Mouse (Mus musculus) limb, embryonic 12.5 days (tissue): ENCODE data around the gene Nolc1. TPM values are rescaled to one million over a fixed set of nuclear protein-coding genes. Genes with fewer than 3 reads are reported as not detected.

ENCODE experiments used
- ATAC-seq: fragments of 200-750 bp; cut with Nextera tagmentation; 2 replicates; pipeline ENCODE4 v1.8.0; 2017; ENCODE audit warnings: low read depth, moderate TSS enrichment; ENCODE audit not compliant: insufficient number of reproducible peaks, insufficient read depth, low FRiP score, low TSS enrichment
- H3K27ac ChIP-seq: fragments of 300-500 bp; sonication (generic); 2 replicates; pipeline ENCODE4 v1.5.1; 2016; ENCODE audit warnings: mild to moderate bottlenecking, moderate library complexity
- H3K27me3 ChIP-seq: fragments of 300-500 bp; sonication (generic); 2 replicates; pipeline ENCODE4 v1.6.1; 2016; ENCODE audit warnings: mild to moderate bottlenecking, moderate library complexity
- H3K36me3 ChIP-seq: fragments of 300-500 bp; sonication (generic); 2 replicates; pipeline ENCODE4 v1.6.1; 2016; ENCODE audit warnings: mild to moderate bottlenecking, moderate library complexity
- H3K4me1 ChIP-seq: fragments of 300-500 bp; sonication (generic); replicated peaks from 2 replicates; pipeline ENCODE4 v1.6.1; 2016
- H3K4me2 ChIP-seq: fragments of 300-500 bp; sonication (generic); 2 replicates; pipeline ENCODE4 v1.6.1; 2016; ENCODE audit warnings: mild to moderate bottlenecking, moderate library complexity
- H3K4me3 ChIP-seq: fragments of 300-500 bp; sonication (generic); replicated peaks from 2 replicates; pipeline ENCODE4 v1.5.1; 2016; ENCODE audit warnings: mild to moderate bottlenecking
- H3K9ac ChIP-seq: fragments of 300-500 bp; sonication (generic); replicated peaks from 2 replicates; pipeline ENCODE4 v1.6.1; 2016; ENCODE audit warnings: mild to moderate bottlenecking, moderate library complexity
- H3K9me3 ChIP-seq: fragments of 300-500 bp; sonication (generic); 2 replicates; pipeline ENCODE4 v1.6.1; 2016; ENCODE audit warnings: mild to moderate bottlenecking, moderate library complexity
- WGBS: fragments of 180-500 bp; shearing (Covaris S2); methylation state at CpG from one replicate; pipeline ENCODE4 v1.1.7; 2016; 5-methylcytosine and 5-hydroxymethylcytosine counted together
- polyA plus RNA-seq: library from polyadenylated mRNA; unstranded; fragments of >200 nt; fragmentation: Nextera tagmentation; extraction: Ambion mirVana; gene quantifications from 2 replicates; pipeline ENCODE4 v1.2.1, GENCODE M21; 2016

Gene Nolc1
- polyA plus RNA-seq, 1 experiment from 2014 or later: 107 TPM

DNA sequence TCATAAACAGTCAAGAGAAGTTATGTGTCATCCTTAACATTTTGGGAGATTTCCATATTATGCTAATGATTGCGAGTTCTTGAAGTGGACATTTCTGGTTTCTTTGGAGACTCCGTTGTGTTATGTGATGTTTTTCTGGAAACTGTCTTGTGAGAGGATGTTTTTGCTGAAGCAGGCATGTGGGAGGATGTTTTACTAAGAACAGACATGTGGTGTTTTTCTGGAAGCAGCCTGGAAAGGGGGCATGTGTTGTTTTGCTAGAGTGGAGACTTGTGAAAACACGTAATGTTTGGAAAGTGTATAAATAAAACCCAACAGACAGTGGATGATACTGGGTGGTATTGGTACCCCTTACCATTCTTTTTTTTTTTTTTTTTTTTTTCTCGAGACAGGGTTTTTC, 19.6 kb downstream of the Nolc1 start:
- Histone ChIP-seq H3K27me3 (no peaks in the 10 kb centered on the region), H3K4me3 (no peak overlapping the region), H3K27ac (no peak overlapping the region), H3K9ac (no peak overlapping the region), H3K36me3 (no peaks in the 10 kb centered on the region), H3K9me3 (peaks cover 3% of the 10 kb centered on the region; the same call in 1 of the 2 replicates), H3K4me2 (no peak overlapping the region), H3K4me1 (no peaks in the 10 kb centered on the region)
- ATAC-seq: no peak
- WGBS: 86% methylated on average over 4 of the region's 4 CpGs

DNA sequence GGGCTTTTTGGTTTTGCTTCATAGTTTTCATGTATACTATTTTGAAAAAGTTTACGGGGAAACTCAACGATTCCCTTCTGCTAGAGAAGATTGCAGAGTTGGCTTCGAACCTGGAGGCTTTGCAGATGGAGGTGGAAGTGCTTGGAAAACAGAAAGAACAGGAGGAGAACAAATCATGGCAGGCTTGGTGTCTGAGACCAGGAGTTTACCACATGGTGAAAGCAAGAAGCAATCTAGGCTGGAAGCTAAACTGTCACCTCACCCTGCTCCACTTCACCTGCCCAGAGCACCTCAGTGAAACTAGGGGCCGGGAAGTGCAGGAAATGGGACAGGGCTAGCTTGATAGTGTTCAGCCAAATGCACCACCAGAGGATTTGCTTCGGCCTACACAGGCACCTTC, 20.7 kb downstream of the Nolc1 start:
- Histone ChIP-seq H3K9me3 (peaks cover 3% of the 10 kb centered on the region; the same call in 1 of the 2 replicates), H3K4me1 (no peaks in the 10 kb centered on the region), H3K4me2 (no peak overlapping the region), H3K9ac (no peak overlapping the region), H3K27ac (no peak overlapping the region), H3K27me3 (no peaks in the 10 kb centered on the region), H3K36me3 (no peaks in the 10 kb centered on the region), H3K4me3 (no peak overlapping the region)
- 80% methylated on average over 5 of the region's 5 CpGs for WGBS
- ATAC-seq: no peak

DNA sequence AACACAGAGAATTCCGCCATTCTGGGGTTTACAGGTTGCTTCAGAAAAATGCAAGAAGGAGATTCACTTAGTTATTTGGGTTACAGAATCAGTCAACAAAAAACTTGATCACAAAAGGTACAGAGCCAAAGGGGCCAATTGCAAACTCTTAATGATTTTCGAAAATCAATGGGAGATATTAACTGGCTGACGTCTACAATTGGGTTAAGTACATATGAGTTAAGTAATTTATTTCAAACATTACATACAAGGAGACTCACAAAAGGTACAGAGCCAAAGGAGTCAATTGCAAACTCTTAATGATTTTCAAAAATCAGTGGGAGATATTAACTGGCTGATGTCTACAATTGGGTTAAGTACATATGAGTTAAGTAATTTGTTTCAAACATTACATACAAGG, 23.9 kb downstream of the Nolc1 start:
- no peak overlapping the region for H3K4me3 ChIP-seq
- 87% methylated on average over 3 of the region's 3 CpGs for WGBS

DNA sequence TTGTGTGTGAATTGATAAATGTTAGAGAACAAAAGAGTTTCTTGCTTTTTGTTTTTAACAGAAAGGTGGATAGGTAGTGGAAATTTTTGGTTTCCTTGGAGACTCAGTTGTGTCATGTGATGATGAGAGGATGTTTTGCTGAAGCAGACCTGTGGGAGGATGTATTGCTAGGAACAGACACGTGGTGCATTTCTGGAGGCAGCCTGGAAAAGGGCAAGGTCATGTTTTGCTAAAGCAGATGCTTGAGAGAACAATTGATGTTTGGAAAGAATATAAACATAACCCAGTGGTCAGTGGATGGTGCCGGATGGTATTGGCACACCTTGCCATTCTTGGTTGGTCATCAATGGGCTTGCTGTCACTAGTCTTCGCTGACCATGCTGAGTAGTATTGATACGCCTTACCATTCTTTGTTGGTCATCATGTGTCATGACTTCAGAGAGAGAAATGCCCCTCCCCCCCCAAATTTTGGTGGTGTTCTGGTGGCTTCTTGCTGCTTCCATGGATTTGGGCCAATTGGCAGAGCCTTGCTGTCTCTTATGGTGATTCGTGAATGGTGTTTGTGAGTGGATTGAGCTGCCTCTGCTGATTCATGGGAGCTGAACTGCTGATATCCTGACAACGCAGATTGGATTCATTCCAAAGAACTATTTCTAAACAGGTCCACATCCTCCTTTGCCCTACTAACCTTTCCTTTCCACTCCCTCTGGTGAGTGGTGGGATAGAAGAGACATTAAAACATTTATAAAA, 27.9 kb downstream of the Nolc1 start:
- Histone ChIP-seq H3K4me2 (no peak overlapping the region), H3K27me3 (peaks cover 3% of the 10 kb centered on the region; the same call in 1 of the 2 replicates), H3K9me3 (no peaks in the 10 kb centered on the region), H3K9ac (no peak overlapping the region), H3K4me1 (no peaks in the 10 kb centered on the region), H3K4me3 (no peak overlapping the region), H3K27ac (no peak overlapping the region), H3K36me3 (no peaks in the 10 kb centered on the region)
- 88% methylated on average over 6 of the region's 6 CpGs for WGBS
- no peak for ATAC-seq

More for the DNA sequence above, 23.9 kb downstream of the Nolc1 start:
- no peaks in the 10 kb centered on the region for H3K36me3 ChIP-seq
- H3K9me3 ChIP-seq: no peaks in the 10 kb centered on the region
- no peak for ATAC-seq
- H3K27ac ChIP-seq: no peak overlapping the region
- H3K4me2 ChIP-seq: no peak overlapping the region
- H3K27me3 ChIP-seq: no peaks in the 10 kb centered on the region
- H3K9ac ChIP-seq: no peak overlapping the region
- H3K4me1 ChIP-seq: no peaks in the 10 kb centered on the region

DNA sequence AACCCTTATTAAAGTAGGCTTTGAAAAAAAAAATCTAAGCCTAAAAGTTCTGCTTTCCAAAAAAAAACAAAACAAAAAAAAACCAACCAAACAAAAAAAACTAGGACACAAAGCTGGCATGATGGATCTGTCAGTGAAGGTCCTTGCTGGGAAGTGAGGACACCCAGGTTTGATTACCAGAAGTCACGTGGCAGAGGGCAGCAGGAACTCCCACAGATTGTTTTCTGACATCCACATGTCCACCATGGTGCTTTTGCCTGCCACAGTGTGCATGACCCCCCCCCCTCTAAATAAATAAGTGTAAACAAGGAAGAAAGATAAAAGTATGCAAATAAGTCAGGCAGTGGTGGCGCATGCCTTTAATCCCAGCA, 28.5 kb downstream of the Nolc1 start:
- H3K9me3 ChIP-seq: no peaks in the 10 kb centered on the region
- no peak overlapping the region for H3K4me2 ChIP-seq
- H3K36me3 ChIP-seq: no peaks in the 10 kb centered on the region
- no peak overlapping the region for H3K27ac ChIP-seq
- H3K4me1 ChIP-seq: no peaks in the 10 kb centered on the region
- 76% methylated on average over 2 of the region's 2 CpGs for WGBS
- H3K9ac ChIP-seq: no peak overlapping the region
- ATAC-seq: no peak
- H3K4me3 ChIP-seq: no peak overlapping the region
- peaks cover 5% of the 10 kb centered on the region; the same call in 1 of the 2 replicates for H3K27me3 ChIP-seq

DNA sequence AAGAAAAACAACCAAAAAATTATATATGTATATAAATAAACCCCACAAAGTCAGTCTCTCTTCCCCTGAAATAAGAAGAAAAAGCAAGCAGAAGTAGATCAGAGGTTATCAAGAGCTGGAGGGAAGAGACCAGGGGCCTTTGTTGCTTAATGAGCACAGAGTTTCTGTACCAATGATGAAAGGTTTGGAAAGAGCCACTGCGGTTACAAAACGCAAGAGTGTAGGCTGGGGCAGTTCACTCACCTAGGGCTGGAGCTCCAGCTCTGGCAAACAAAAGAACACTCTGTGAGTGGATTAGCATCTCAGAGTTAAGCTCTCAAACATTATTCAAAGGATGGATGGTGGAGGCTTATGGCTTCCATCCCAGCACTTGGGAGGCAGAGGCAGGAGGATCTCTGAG, 34.6 kb downstream of the Nolc1 start:
- no peak overlapping the region for H3K9ac ChIP-seq
- ATAC-seq: no peak
- no peak overlapping the region for H3K4me3 ChIP-seq
- no peak overlapping the region for H3K4me2 ChIP-seq
- no peaks in the 10 kb centered on the region for H3K9me3 ChIP-seq
- H3K27me3 ChIP-seq: peaks cover 5% of the 10 kb centered on the region; the same call in 1 of the 2 replicates
- no peaks in the 10 kb centered on the region for H3K36me3 ChIP-seq
- WGBS: 85% methylated on average over 2 of the region's 2 CpGs
- H3K4me1 ChIP-seq: no peaks in the 10 kb centered on the region
- no peak overlapping the region for H3K27ac ChIP-seq

DNA sequence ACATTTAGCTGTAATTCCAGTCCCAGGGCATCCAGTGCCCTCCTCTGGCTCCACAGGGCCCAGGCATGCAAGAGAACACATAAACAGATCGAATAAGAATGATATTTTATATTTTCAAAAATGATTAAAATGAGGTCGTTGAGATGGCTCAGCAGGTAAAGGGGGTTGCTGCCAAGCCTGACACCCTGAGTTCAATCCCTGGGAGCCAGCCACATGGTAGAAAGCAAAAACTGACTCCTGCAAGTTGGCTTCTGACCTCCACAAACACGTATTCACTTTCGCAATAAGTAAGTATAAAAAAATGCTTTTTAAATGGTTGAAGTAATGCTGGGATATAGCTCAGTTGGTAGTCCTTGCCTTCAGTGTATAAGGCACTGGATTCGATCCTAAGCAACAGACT, 35.1 kb downstream of the Nolc1 start:
- H3K27me3 ChIP-seq: peaks cover 5% of the 10 kb centered on the region; the same call in 1 of the 2 replicates
- H3K9ac ChIP-seq: no peak overlapping the region
- H3K4me3 ChIP-seq: no peak overlapping the region
- H3K36me3 ChIP-seq: no peaks in the 10 kb centered on the region
- no peak overlapping the region for H3K4me2 ChIP-seq
- H3K27ac ChIP-seq: no peak overlapping the region
- ATAC-seq: no peak
- H3K9me3 ChIP-seq: no peaks in the 10 kb centered on the region
- WGBS: 84% methylated on average over 5 of the region's 5 CpGs
- no peaks in the 10 kb centered on the region for H3K4me1 ChIP-seq

DNA sequence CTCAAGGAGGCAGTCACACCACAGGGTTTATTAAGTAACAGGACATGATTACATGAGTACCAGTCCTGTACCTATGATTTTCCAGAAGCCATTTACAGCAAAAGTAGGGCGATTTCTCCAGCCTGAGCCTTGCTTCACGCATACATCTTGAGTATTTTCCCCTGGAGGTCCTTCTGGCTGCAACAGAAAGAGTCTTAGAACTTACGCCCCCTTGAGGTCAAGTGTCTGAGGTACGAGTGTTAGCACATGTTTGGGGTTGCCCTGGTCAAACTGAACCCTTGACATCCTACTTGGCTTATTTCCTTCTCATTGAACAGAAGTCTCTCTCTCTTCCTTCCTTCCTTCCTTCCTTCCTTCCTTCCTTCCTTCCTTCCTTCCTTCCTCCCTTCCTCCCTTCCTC, 39.0 kb downstream of the Nolc1 start:
- no peaks in the 10 kb centered on the region for H3K9me3 ChIP-seq
- no peak for ATAC-seq
- H3K27ac ChIP-seq: no peak overlapping the region
- no peaks in the 10 kb centered on the region for H3K36me3 ChIP-seq
- H3K9ac ChIP-seq: no peak overlapping the region
- no peak overlapping the region for H3K4me3 ChIP-seq
- peaks cover 5% of the 10 kb centered on the region; the same call in 1 of the 2 replicates for H3K27me3 ChIP-seq
- H3K4me1 ChIP-seq: no peaks in the 10 kb centered on the region
- H3K4me2 ChIP-seq: no peak overlapping the region
- 49% methylated on average over 4 of the region's 4 CpGs for WGBS

DNA sequence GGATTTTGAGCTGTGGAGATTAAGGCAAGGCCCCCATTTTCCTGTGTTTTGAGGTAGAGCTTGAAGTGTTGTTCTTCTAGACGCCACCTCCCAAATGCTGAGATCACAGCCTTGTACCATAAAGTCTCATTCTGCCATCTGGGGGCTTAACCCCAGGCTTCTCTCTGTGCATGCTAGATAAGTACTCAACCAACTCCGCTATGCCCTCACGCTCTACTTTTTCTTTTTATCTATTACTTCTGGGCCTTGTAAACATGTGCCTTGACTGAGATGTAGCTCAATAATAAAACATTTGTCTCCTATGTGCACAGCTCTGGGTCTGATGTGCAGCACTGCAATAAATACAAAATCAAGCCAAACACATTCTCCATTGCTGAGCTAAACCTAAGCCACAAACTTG, 43.8 kb downstream of the Nolc1 start:
- no peaks in the 10 kb centered on the region for H3K9me3 ChIP-seq
- 87% methylated on average over 3 of the region's 3 CpGs for WGBS
- ATAC-seq: no peak
- no peak overlapping the region for H3K9ac ChIP-seq
- no peak overlapping the region for H3K27ac ChIP-seq
- H3K27me3 ChIP-seq: peaks cover 5% of the 10 kb centered on the region; the same call in 1 of the 2 replicates
- H3K4me2 ChIP-seq: no peak overlapping the region
- H3K36me3 ChIP-seq: no peaks in the 10 kb centered on the region
- no peaks in the 10 kb centered on the region for H3K4me1 ChIP-seq
- H3K4me3 ChIP-seq: no peak overlapping the region

DNA sequence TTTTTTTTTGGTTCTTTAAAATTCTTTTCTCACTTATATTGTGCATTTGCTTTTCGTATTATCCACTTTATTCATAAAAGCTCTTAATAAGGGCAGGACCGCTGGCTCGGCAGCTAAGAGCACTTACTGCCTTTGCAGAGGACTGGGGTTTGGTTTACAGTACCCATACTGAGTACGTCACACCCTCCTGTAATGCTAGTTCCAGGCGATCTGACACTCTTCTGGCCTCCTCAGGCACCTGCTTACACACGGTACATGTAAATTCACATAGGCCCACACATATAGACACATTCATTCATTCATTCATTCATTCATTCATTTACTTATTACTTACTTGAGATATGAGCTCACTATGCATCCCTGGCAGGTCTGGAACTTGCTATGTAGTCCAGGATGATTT, 45.2 kb downstream of the Nolc1 start:
- H3K36me3 ChIP-seq: no peaks in the 10 kb centered on the region

DNA sequence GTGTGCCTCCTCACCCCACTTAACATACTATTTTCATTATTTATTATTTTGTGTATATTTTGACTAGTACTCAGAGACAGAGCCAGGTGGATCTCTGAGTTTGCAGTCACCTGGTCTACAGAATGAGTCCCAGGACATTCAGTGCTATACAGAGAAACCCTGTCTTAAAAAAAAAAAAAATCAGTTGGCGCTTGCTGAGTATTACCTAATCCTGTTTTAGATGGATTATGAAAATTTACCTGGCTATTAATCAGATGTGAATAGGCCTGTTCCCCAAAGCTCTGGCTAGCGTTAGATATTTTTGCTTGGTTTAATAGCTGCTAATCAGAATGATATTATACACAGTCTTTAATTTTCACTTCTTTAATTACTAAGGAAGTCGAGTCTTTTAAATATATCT, 48.2 kb downstream of the Nolc1 start:
- Histone ChIP-seq H3K4me1 (no peaks in the 10 kb centered on the region), H3K9ac (no peak overlapping the region), H3K4me2 (no peak overlapping the region), H3K36me3 (no peaks in the 10 kb centered on the region), H3K4me3 (no peak overlapping the region), H3K27me3 (peaks cover 15% of the 10 kb centered on the region), H3K27ac (no peak overlapping the region), H3K9me3 (no peaks in the 10 kb centered on the region)
- 77% methylated on average over 3 of the region's 3 CpGs for WGBS
- no peak for ATAC-seq

More for the DNA sequence above, 45.2 kb downstream of the Nolc1 start:
- H3K9me3 ChIP-seq: no peaks in the 10 kb centered on the region
- H3K4me1 ChIP-seq: no peaks in the 10 kb centered on the region
- peaks cover 5% of the 10 kb centered on the region; the same call in 1 of the 2 replicates for H3K27me3 ChIP-seq
- H3K4me3 ChIP-seq: no peak overlapping the region
- no peak overlapping the region for H3K27ac ChIP-seq
- no peak overlapping the region for H3K4me2 ChIP-seq
- H3K9ac ChIP-seq: no peak overlapping the region
- ATAC-seq: no peak
- WGBS: 72% methylated on average over 6 of the region's 6 CpGs

DNA sequence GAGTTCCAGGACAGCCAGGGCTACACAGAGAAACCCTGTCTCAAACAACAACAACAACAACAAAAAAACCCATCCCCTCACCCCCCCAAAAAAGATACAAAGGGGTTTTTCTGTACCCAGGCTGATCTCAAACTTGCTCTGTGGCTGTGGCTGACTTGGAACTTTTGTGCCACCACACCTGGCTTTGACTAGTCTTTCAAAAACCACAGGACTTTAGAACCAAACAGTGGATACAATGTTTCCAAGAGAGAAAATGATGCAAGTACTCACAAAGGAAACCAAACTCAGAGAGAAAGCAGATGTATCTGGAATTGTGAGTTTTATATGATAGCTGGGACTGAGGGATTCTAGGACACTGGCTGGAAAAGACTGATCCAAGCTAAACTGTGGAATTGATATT, 49.0 kb downstream of the Nolc1 start:
- H3K4me3 ChIP-seq: no peak overlapping the region
- H3K9ac ChIP-seq: no peak overlapping the region
- ATAC-seq: no peak
- H3K4me2 ChIP-seq: no peak overlapping the region
- no peaks in the 10 kb centered on the region for H3K9me3 ChIP-seq
- H3K27ac ChIP-seq: no peak overlapping the region
- no peaks in the 10 kb centered on the region for H3K4me1 ChIP-seq
- H3K27me3 ChIP-seq: peaks cover 15% of the 10 kb centered on the region
- H3K36me3 ChIP-seq: no peaks in the 10 kb centered on the region
